Mouse (Mus musculus) embryonic facial prominence, embryonic 14.5 days (tissue): ENCODE results near the gene Ifitm3. TPM values are rescaled to one million over a fixed set of nuclear protein-coding genes. Genes with fewer than 3 reads are reported as not detected.
"Not testable (repeated sequence)": the region's sequence is repeated elsewhere in the genome, so short reads cannot be mapped to it uniquely, and the experiment has no call there.

Source experiments
- ATAC-seq: fragments of 200-750 bp; cut with Nextera tagmentation; 2 replicates; pipeline ENCODE4 v1.8.0; 2017; ENCODE audit warnings: low read depth, moderate number of reproducible peaks, moderate TSS enrichment
- DNase-seq: peaks from one replicate; pipeline ENCODE4 v3.0.0-alpha.2; 2015; ENCODE audit warnings: low spot score
- H3K27ac ChIP-seq: fragments of 300-500 bp; sonication (generic); replicated peaks from 2 replicates; pipeline ENCODE4 v1.5.1; 2014; ENCODE audit warnings: low read depth, mild to moderate bottlenecking, low read length, moderate library complexity
- H3K27me3 ChIP-seq: fragments of 300-500 bp; sonication (generic); replicated peaks from 2 replicates; pipeline ENCODE4 v1.6.1; 2014; ENCODE audit warnings: low read length; ENCODE audit not compliant: control insufficient read depth, insufficient read depth
- H3K36me3 ChIP-seq: fragments of 300-500 bp; sonication (generic); 2 replicates; pipeline ENCODE4 v1.6.1; 2014; ENCODE audit warnings: low read length, mixed read lengths; ENCODE audit not compliant: control insufficient read depth, insufficient read depth
- H3K4me1 ChIP-seq: fragments of 300-500 bp; sonication (generic); 2 replicates; pipeline ENCODE4 v1.6.1; 2014; ENCODE audit warnings: antibody characterized with exemption, low read length; ENCODE audit not compliant: control insufficient read depth, insufficient read depth
- H3K4me2 ChIP-seq: fragments of 300-500 bp; sonication (generic); 2 replicates; pipeline ENCODE4 v1.6.1; 2014; ENCODE audit warnings: low read depth, mild to moderate bottlenecking, low read length, moderate library complexity, mixed read lengths
- H3K4me3 ChIP-seq: fragments of 300-500 bp; sonication (generic); 2 replicates; pipeline ENCODE4 v1.5.1; 2014; ENCODE audit warnings: low read depth, mild to moderate bottlenecking, low read length
- H3K9ac ChIP-seq: fragments of 300-500 bp; sonication (generic); 2 replicates; pipeline ENCODE4 v1.6.1; 2014; ENCODE audit warnings: low read depth, mild to moderate bottlenecking, low read length, moderate library complexity, mixed read lengths
- H3K9me3 ChIP-seq: fragments of 300-500 bp; sonication (generic); 2 replicates; pipeline ENCODE4 v1.6.1; 2016; ENCODE audit warnings: low read length; ENCODE audit not compliant: control insufficient read depth
- WGBS: fragments of 180-500 bp; shearing (Covaris S2); extraction: QIAGEN DNeasy Blood & Tissue Kit; methylation state at CpG from one replicate; pipeline ENCODE4 v1.1.7; 2014; 5-methylcytosine and 5-hydroxymethylcytosine counted together
- polyA plus RNA-seq: library from polyadenylated mRNA; unstranded; fragments of >200 nt; fragmentation: Nextera tagmentation; extraction: Ambion mirVana; gene quantifications from 2 replicates; pipeline ENCODE4 v1.2.1, GENCODE M21; 2014

Ifitm3 gene
- polyA plus RNA-seq, 1 experiment from 2014 or later, result 178 TPM

DNA sequence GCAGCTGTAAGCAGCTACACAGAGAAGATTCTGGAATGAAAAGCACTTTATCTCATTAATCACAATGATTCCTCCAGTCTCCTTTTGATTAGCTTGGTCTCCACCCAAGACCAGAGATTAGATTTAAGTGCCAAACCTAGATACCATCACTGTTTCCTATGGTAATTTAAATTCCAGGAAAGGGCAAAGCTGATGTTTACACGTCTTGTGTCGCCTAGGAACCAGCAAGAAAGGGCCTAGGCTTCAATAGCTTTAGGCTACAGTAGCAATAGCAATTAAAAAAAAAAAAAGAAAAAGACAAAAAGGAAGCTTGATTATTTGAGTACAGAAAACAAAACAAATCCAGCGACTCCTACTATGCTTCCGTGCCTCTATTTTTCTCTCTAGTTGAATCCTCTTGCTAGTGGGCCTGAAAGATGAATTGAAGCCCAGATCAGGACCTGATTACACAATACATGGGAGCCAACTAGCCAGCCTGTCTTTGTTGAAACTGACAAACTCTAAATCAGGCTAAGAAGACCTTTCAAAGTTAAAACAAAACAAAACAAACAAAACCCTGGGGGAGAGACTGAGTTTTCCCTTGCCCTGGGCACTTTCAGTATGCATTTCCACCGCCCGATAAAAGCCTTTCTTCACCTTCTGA is 15.6 kb upstream of the Ifitm3 start:
- Histone ChIP-seq H3K9ac (no peak overlapping the region), H3K4me3 (no peak overlapping the region), H3K27me3 (no peaks in the 10 kb centered on the region), H3K4me1 (no peaks in the 10 kb centered on the region), H3K9me3 (no peaks in the 10 kb centered on the region), H3K36me3 (no peaks in the 10 kb centered on the region), H3K4me2 (no peak overlapping the region), H3K27ac (0 out of 2 replicates have a peak overlapping the region, but pooled peaks have one; percentile 8)
- DNase-seq (no peak), ATAC-seq (no peak)
- 38% methylated on average over 6 of the region's 6 CpGs for WGBS

DNA sequence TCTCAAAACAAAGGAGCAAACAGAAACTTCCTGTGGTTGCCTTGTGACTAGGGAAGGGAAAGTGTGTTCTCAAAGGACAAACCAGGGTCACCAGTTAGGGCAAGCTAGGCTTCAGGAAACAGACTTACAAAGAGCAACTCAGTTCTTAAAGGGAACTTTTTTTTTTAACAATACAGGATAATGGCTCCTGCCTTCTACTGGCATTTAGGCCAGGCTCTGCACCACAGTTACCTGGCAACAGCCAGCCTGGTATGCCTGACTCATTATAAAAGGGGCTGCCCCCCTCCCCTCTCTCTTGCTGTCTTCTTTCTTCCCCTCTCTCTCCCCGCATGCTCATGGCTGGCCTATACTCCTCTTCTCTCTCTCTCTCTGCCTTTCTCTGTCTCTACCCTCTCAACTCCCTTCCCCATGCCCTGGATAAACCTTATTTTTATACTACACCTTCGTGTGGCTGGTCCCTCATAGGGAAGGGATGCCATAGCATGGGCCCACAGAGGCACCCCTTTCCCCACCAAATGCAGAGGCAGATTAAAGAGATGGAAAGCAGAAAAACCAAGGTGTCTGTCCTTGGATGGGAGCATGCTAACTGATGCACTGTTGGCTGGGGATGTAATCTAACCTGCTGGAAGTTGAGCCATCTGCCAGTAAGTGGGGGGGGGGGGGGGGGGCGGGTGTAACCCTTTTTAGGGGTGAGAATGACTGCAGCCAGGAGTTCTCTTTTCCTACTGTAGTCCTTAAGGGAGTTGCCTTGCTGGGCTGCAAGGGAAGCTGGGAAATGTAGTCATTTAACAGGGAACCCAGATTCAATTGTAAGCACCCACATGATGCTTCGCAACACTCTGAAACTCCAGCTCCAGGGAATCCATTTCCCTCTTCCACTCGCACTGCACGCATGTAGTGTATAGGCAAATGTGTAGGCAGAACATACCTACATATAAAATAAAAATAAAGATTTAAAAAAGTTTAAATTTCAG is 14.6 kb upstream of the Ifitm3 start:
- WGBS, result 36% methylated on average over 6 of the region's 6 CpGs
- Histone ChIP-seq H3K9me3 (no peaks in the 10 kb centered on the region), H3K27ac (no peak overlapping the region), H3K4me1 (no peaks in the 10 kb centered on the region), H3K4me2 (no peak overlapping the region), H3K4me3 (no peak overlapping the region), H3K27me3 (no peaks in the 10 kb centered on the region), H3K36me3 (no peaks in the 10 kb centered on the region), H3K9ac (no peak overlapping the region)
- ATAC-seq (0 out of 2 replicates have a peak, but pooled peaks have one; percentile 74), DNase-seq (peak; percentile 10)

- ATAC-seq, result no peak
- 78% methylated on average over 14 of the region's 14 CpGs for WGBS
These were observed 11.2 kb upstream of the Ifitm3 start for GRCm38 (mm10) chr7:141021489-141022449.

DNA sequence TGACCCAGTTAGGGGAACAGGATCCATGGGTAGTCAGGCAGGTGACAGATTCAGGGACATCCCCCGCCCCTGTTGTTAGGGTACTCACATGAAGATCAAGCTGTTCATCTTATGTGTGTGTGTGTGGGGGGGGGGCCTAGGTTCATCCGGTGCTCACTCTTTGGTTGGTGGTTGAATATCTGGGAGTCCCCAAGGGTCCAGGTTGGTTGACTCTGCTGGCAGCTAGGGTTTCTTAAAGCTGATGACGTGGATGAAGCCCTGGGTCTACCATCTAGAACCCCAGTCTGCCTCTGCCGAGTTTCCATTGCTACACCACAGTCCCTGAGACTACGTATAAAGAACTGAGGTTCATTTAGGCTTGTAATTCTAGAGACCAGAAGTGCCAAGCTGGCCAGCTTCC is 8.5 kb upstream of the Ifitm3 start:
- H3K27ac ChIP-seq, result no peak overlapping the region
- H3K36me3 ChIP-seq, result no peaks in the 10 kb centered on the region
- no peak overlapping the region for H3K9ac ChIP-seq
- no peak for ATAC-seq
- no peaks in the 10 kb centered on the region for H3K9me3 ChIP-seq
- WGBS, result 93% methylated on average over 5 of the region's 5 CpGs
- no peaks in the 10 kb centered on the region for H3K4me1 ChIP-seq
- DNase-seq, result no peak
- H3K4me2 ChIP-seq, result no peak overlapping the region
- H3K4me3 ChIP-seq, result no peak overlapping the region
- no peaks in the 10 kb centered on the region for H3K27me3 ChIP-seq

More at GRCm38 (mm10) chr7:141021489-141022449, 11.2 kb upstream of the Ifitm3 start:
- Histone ChIP-seq H3K27me3 (no peaks in the 10 kb centered on the region), H3K4me1 (no peaks in the 10 kb centered on the region), H3K9ac (no peak overlapping the region), H3K27ac (no peak overlapping the region), H3K4me2 (no peak overlapping the region), H3K36me3 (no peaks in the 10 kb centered on the region), H3K4me3 (no peak overlapping the region), H3K9me3 (no peaks in the 10 kb centered on the region)
- DNase-seq, result no peak

- H3K9ac ChIP-seq, H3K27ac ChIP-seq, H3K36me3 ChIP-seq, H3K4me3 ChIP-seq, H3K27me3 ChIP-seq, H3K4me1 ChIP-seq, H3K9me3 ChIP-seq, DNase-seq, H3K4me2 ChIP-seq, ATAC-seq: not testable (repeated sequence)
- 75% methylated on average over 1 of the region's 1 CpGs for WGBS
These were observed 7.3 kb upstream of the Ifitm3 start, which contains the start of gene Ifitm6 for GRCm38 (mm10) chr7:141017824-141018223. Gene Ifitm6 (minus strand): TSS chr7:141017924.

DNA sequence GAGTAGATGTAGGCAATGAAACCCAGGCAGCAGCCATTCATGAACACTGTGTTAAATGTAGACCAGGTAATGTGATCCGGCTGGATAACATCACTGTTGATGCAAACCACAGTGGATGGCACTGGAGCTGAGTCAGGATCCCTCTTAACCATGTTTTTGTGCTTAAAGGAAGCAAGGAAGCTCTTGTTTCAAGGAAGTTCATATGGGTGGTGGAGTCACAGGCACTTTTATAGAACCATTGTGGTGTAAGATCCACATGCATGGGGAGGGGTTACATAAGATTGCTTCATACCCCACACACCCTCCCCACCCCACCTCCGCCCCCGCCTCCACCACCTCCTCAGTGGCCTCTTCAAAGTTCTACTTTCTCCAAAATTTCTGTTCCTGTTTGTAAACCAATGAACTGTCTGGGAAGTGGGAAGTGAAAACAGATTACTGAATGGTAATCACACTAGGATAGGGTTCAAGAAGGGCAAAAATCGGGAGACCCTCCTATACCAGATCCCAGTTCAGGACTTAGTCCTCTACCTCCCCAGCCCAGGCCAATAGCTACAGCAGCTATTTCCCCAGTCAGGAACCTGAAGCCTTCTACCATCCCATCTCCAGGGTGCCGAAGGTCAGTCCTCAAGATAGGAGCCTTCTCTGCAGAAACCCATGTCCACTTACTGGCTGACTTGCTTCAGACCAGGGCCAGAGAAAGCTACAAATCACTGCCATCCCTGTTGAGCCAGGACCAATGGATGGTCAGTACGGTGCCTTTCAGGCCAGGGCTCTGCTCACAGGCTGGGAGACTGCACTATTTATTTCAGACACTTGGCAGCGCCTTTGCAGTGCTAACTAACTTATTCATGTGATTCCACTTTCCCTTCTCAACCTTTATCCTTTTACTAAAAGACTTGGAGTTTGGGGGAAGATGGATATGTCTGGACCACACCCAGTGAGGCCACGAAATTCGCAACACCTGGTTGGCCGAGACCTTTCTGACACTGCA is 6.4 kb upstream of the Ifitm3 start:
- DNase-seq (no peak), ATAC-seq (no peak)
- Histone ChIP-seq H3K4me3 (no peak overlapping the region), H3K9me3 (no peaks in the 10 kb centered on the region), H3K4me2 (no peak overlapping the region), H3K4me1 (no peaks in the 10 kb centered on the region), H3K36me3 (no peaks in the 10 kb centered on the region), H3K9ac (no peak overlapping the region), H3K27ac (no peak overlapping the region), H3K27me3 (no peaks in the 10 kb centered on the region)
- WGBS, result 86% methylated on average over 10 of the region's 10 CpGs

- no peak for ATAC-seq
These were observed 734 bp upstream of the Ifitm3 start for GRCm38 (mm10) chr7:141011238-141011770.

More at GRCm38 (mm10) chr7:141011238-141011770, 734 bp upstream of the Ifitm3 start:
- no peak overlapping the region for H3K4me3 ChIP-seq
- H3K9ac ChIP-seq, result no peak overlapping the region
- H3K27me3 ChIP-seq, result no peaks in the 10 kb centered on the region
- H3K4me2 ChIP-seq, result no peak overlapping the region; the same call in 1 of the 2 replicates
- DNase-seq, result no peak
- 86% methylated on average over 7 of the region's 7 CpGs for WGBS
- H3K36me3 ChIP-seq, result no peaks in the 10 kb centered on the region
- peak overlapping the region; percentile 78 for H3K27ac ChIP-seq
- H3K9me3 ChIP-seq, result no peaks in the 10 kb centered on the region
- peaks cover 8% of the 10 kb centered on the region; the same call in 1 of the 2 replicates for H3K4me1 ChIP-seq
